Mouse (Mus musculus): Measurements from ENCODE around the gene Agbl1.
"Not testable (repeated sequence)": the region's sequence is repeated elsewhere in the genome, so short reads cannot be mapped to it uniquely, and the experiment has no call there.

Gene Agbl1

GRCm38 (mm10) chr7:76229311-76229937 is at the start of gene Agbl1:
TSS of gene Agbl1 (plus strand) at chr7:76229887.
- DNase-seq: no peak

GRCm38 (mm10) chr7:76185005-76185658 is 44.6 kb upstream of the Agbl1 start:
- no peak for DNase-seq

- no peak for DNase-seq
Observed at GRCm38 (mm10) chr7:76185681-76186121, 44.0 kb upstream of the Agbl1 start.

GRCm38 (mm10) chr7:76218546-76218945 is 11.1 kb upstream of the Agbl1 start:
- no peak for DNase-seq

GRCm38 (mm10) chr7:76219797-76220469 is 9.8 kb upstream of the Agbl1 start:
- no peak for DNase-seq

GRCm38 (mm10) chr7:76222691-76223090 is 7.0 kb upstream of the Agbl1 start:
- no peak for DNase-seq

- DNase-seq: no peak
Observed at GRCm38 (mm10) chr7:76228881-76229280, 806 bp upstream of the Agbl1 start.

GRCm38 (mm10) chr7:76234321-76234720 is 4.6 kb downstream of the Agbl1 start:
- DNase-seq: no peak

- DNase-seq: no peak
Observed at GRCm38 (mm10) chr7:76237497-76237896, 7.8 kb downstream of the Agbl1 start.

- DNase-seq: not testable (repeated sequence)
Observed at GRCm38 (mm10) chr7:76244839-76245238, 15.2 kb downstream of the Agbl1 start.

- DNase-seq: no peak
Observed at GRCm38 (mm10) chr7:76275061-76275460, 45.4 kb downstream of the Agbl1 start.

GRCm38 (mm10) chr7:76282831-76283230 is 53.1 kb downstream of the Agbl1 start:
- no peak for DNase-seq

GRCm38 (mm10) chr7:76287531-76287930 is 57.8 kb downstream of the Agbl1 start:
- DNase-seq: no peak

- DNase-seq: no peak
Observed at GRCm38 (mm10) chr7:76321866-76322553, 92.3 kb downstream of the Agbl1 start.

- DNase-seq: no peak
Observed at GRCm38 (mm10) chr7:76326091-76326490, 96.4 kb downstream of the Agbl1 start.

- no peak for DNase-seq
Observed at GRCm38 (mm10) chr7:76339308-76339707, 109.6 kb downstream of the Agbl1 start.

- no peak for DNase-seq
Observed at GRCm38 (mm10) chr7:76341601-76342000, 111.9 kb downstream of the Agbl1 start.

GRCm38 (mm10) chr7:76353469-76353868 is 123.8 kb downstream of the Agbl1 start:
- DNase-seq: no peak

GRCm38 (mm10) chr7:76354510-76354909 is 124.8 kb downstream of the Agbl1 start:
- no peak for DNase-seq

- DNase-seq: no peak
Observed at GRCm38 (mm10) chr7:76371269-76371668, 141.6 kb downstream of the Agbl1 start.

GRCm38 (mm10) chr7:76379493-76379892 is 149.8 kb downstream of the Agbl1 start:
- DNase-seq: no peak

- no peak for DNase-seq
Observed at GRCm38 (mm10) chr7:76381986-76382385, 152.3 kb downstream of the Agbl1 start.

- DNase-seq: no peak
Observed at GRCm38 (mm10) chr7:76389240-76389639, 159.6 kb downstream of the Agbl1 start.
